Mouse (Mus musculus) liver (tissue): ENCODE data around the gene Vma21.

Experiments
- DNase-seq: peaks from one replicate; pipeline ENCODE4 v3.0.0-alpha.2; 2020; ENCODE audit warnings: mixed read lengths

The Vma21 gene

GRCm38 (mm10) chrX:71815631-71816345, at the start of gene Vma21:
Vma21 (plus strand) TSS chrX:71815924.
- no peak for DNase-seq

- DNase-seq, result no peak
Measured at GRCm38 (mm10) chrX:71767909-71768308, 47.8 kb upstream of the Vma21 start.

GRCm38 (mm10) chrX:71791106-71791505, 24.6 kb upstream of the Vma21 start:
- no peak for DNase-seq

- no peak for DNase-seq
Measured at GRCm38 (mm10) chrX:71797766-71798165, 18.0 kb upstream of the Vma21 start.

GRCm38 (mm10) chrX:71798883-71799282, 16.8 kb upstream of the Vma21 start:
- no peak for DNase-seq

- no peak for DNase-seq
Measured at GRCm38 (mm10) chrX:71811966-71812835, 3.5 kb upstream of the Vma21 start.

GRCm38 (mm10) chrX:71816401-71816857, 705 bp downstream of the Vma21 start:
- DNase-seq, result peak; percentile 81

GRCm38 (mm10) chrX:71816931-71817361, 1.2 kb downstream of the Vma21 start:
- no peak for DNase-seq

- no peak for DNase-seq
Measured at GRCm38 (mm10) chrX:71838911-71839310, 23.2 kb downstream of the Vma21 start.

GRCm38 (mm10) chrX:71846696-71847095, 31.0 kb downstream of the Vma21 start:
- DNase-seq, result no peak

GRCm38 (mm10) chrX:71853798-71854197, 38.1 kb downstream of the Vma21 start:
- no peak for DNase-seq
